8 mouse cellular contexts compared by ENCODE assay signal in the genomic region with DNA sequence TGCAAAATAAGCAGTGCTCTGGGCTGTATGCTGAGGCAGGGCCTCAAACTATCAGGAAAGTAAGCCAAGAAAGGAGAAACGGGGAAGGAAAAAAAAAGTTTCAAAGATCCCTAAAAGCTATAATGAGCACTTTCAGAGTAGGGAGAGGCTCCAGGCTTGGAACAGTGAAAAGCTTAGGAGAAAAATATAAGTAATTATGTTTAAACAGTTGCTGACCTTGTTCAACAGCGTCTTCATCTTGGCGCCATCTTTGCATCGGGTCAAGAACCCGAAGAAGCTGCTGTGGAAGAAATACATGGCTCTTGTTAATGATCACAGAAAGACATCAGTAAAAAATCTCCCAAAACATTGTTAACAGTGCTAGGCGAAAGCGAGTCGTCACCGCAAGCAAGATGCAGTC. TPM values are rescaled to one million over a fixed set of nuclear protein-coding genes. Genes with fewer than 3 reads are reported as not detected.
DNase-seq lines count a peak whose midpoint lies in the region; ATAC-seq and TF ChIP-seq lines count a peak whose summit lies in the region.

No protein-coding gene starts in this region.

- H3K27ac ChIP-seq in heart, adult 2 months: no peak overlapping the region
- peak overlapping the region; percentile 74; the same call in 1 of the 2 replicates for H3K27ac ChIP-seq in ES-E14 (ENCODE audit: insufficient read depth, low read depth, low read length, poor library complexity, severe bottlenecking)
- H3K27ac ChIP-seq in forebrain, embryonic 14.5 days (ENCODE audit: low read depth, low read length): no peak overlapping the region; the same call in 1 of the 2 replicates
- H3K27ac ChIP-seq in liver, embryonic 12.5 days: peak overlapping the region; percentile 65
- peak overlapping the region; percentile 69 for H3K27ac ChIP-seq in stomach, embryonic 16.5 days (ENCODE audit: low read length)

- H3K36me3 ChIP-seq in heart, adult 2 months (ENCODE audit: control insufficient read depth, insufficient read depth, low read length): no peaks in the 10 kb centered on the region
- H3K36me3 ChIP-seq in ES-E14 (ENCODE audit: control insufficient read depth, insufficient read depth, low read length, poor library complexity, severe bottlenecking): no peaks in the 10 kb centered on the region
- H3K36me3 ChIP-seq in forebrain, embryonic 14.5 days (ENCODE audit: control insufficient read depth, insufficient read depth, low read length): no peaks in the 10 kb centered on the region
- H3K36me3 ChIP-seq in liver, embryonic 12.5 days: no peaks in the 10 kb centered on the region
- H3K36me3 ChIP-seq in stomach, embryonic 16.5 days (ENCODE audit: control insufficient read depth, insufficient read depth, low read length): no peaks in the 10 kb centered on the region

- no peak for TF ChIP-seq CTCF in heart, adult 2 months (IDR thresholded peaks at IDR 0.05)

- in situ Hi-C loops in ES-E14 (cut with MboI; ENCODE audit: low sequenced_read_pairs in 2 of 2, unreplicated experiment in 2 of 2): no loop called here

- DNase-seq in heart, adult 2 months: no peak
- no peak for DNase-seq in heart, postnatal 14 days
- DNase-seq in ES-E14 (ENCODE audit: low read depth, low spot score): peak; percentile 15
- no peak for DNase-seq in forebrain, embryonic 14.5 days (ENCODE audit: low spot score)
- no peak for DNase-seq in cerebellum, postnatal 10 days
- no peak for DNase-seq in gastrocnemius, postnatal 36 days

- H3K4me1 ChIP-seq in heart, adult 2 months (ENCODE audit: control insufficient read depth, insufficient read depth, low read length): no peaks in the 10 kb centered on the region
- no peaks in the 10 kb centered on the region; a peak in 1 of 4 replicates for H3K4me1 ChIP-seq in ES-E14 (ENCODE audit: control insufficient read depth in 2 of 2, insufficient read depth in 2 of 2, low read length in 2 of 2, poor library complexity in 1 of 2)
- H3K4me1 ChIP-seq in forebrain, embryonic 14.5 days (ENCODE audit: control insufficient read depth, insufficient read depth, low read length): no peaks in the 10 kb centered on the region
- H3K4me1 ChIP-seq in liver, embryonic 12.5 days: no peaks in the 10 kb centered on the region
- H3K4me1 ChIP-seq in stomach, embryonic 16.5 days (ENCODE audit: control insufficient read depth, insufficient read depth, low read length): no peaks in the 10 kb centered on the region

- peak overlapping the region; percentile 44 for H3K4me2 ChIP-seq in forebrain, embryonic 14.5 days (ENCODE audit: low read length)
- peak overlapping the region; percentile 49 for H3K4me2 ChIP-seq in liver, embryonic 12.5 days
- peak overlapping the region; percentile 29; the same call in 1 of the 2 replicates for H3K4me2 ChIP-seq in stomach, embryonic 16.5 days (ENCODE audit: low read depth, low read length)

- no peak for TF ChIP-seq EP300 in heart, adult 2 months (IDR thresholded peaks at IDR 0.05; ENCODE audit: insufficient read depth, low read depth, low read length)

- no peak for TF ChIP-seq POLR2A in heart, adult 2 months (IDR thresholded peaks at IDR 0.05; ENCODE audit: insufficient read depth, low read depth, low read length)

- no peaks in the 10 kb centered on the region for H3K9me3 ChIP-seq in ES-E14 (ENCODE audit: control insufficient read depth, insufficient read depth, low read depth, low read length)
- no peaks in the 10 kb centered on the region for H3K9me3 ChIP-seq in forebrain, embryonic 14.5 days (replicated peaks; ENCODE audit: control insufficient read depth, low read length)
- no peaks in the 10 kb centered on the region for H3K9me3 ChIP-seq in liver, embryonic 12.5 days (replicated peaks)
- H3K9me3 ChIP-seq in stomach, embryonic 16.5 days (replicated peaks; ENCODE audit: control insufficient read depth, low read length): no peaks in the 10 kb centered on the region

- intact Hi-C loops in heart, adult 2 months (cut with DNase I): no loop called here
- intact Hi-C loops in heart, postnatal 14 days (cut with DNase I): no loop called here
- intact Hi-C loops in gastrocnemius, postnatal 36 days (cut with DNase I): no loop called here

- peak overlapping the region; percentile 77 for H3K9ac ChIP-seq in heart, adult 2 months (ENCODE audit: low read depth, low read length)
- peak overlapping the region; percentile 94 for H3K9ac ChIP-seq in ES-E14 (ENCODE audit: insufficient read depth, low read depth, low read length, poor library complexity, severe bottlenecking)
- H3K9ac ChIP-seq in forebrain, embryonic 14.5 days (ENCODE audit: low read length): peak overlapping the region; percentile 56
- H3K9ac ChIP-seq in liver, embryonic 12.5 days: peak overlapping the region; percentile 67
- H3K9ac ChIP-seq in stomach, embryonic 16.5 days (ENCODE audit: low read length): peak overlapping the region; percentile 60

- H3K27me3 ChIP-seq in heart, adult 2 months (ENCODE audit: control insufficient read depth, insufficient read depth, low read length): no peaks in the 10 kb centered on the region
- no peaks in the 10 kb centered on the region for H3K27me3 ChIP-seq in forebrain, embryonic 14.5 days (replicated peaks; ENCODE audit: control insufficient read depth, insufficient read depth, low read length)
- no peaks in the 10 kb centered on the region for H3K27me3 ChIP-seq in liver, embryonic 12.5 days (replicated peaks)
- H3K27me3 ChIP-seq in stomach, embryonic 16.5 days (ENCODE audit: control insufficient read depth, insufficient read depth, low read length): no peaks in the 10 kb centered on the region

- 0% methylated on average over 4 of the region's 9 CpGs for WGBS in heart, adult 2 months
- WGBS in forebrain, embryonic 14.5 days: 0% methylated on average over 2 of the region's 9 CpGs
- WGBS in liver, embryonic 12.5 days (ENCODE audit: insufficient replicate concordance): 0% methylated on average over 9 of the region's 9 CpGs
- WGBS in stomach, embryonic 16.5 days: 6% methylated on average over 6 of the region's 9 CpGs

- no peak overlapping the region for H3K4me3 ChIP-seq in heart, adult 2 months
- peak overlapping the region; percentile 77 to 89 for H3K4me3 ChIP-seq in ES-E14 (ENCODE audit: insufficient read depth in 1 of 2, low read depth in 1 of 2, low read length in 2 of 2, poor library complexity in 1 of 2, severe bottlenecking in 1 of 2)
- H3K4me3 ChIP-seq in forebrain, embryonic 14.5 days (ENCODE audit: low read depth, low read length): peak overlapping the region; percentile 36
- peak overlapping the region; percentile 60 for H3K4me3 ChIP-seq in liver, embryonic 12.5 days
- peak overlapping the region; percentile 48 for H3K4me3 ChIP-seq in stomach, embryonic 16.5 days (replicated peaks; ENCODE audit: low read length)

- H3K79me2 ChIP-seq in heart, adult 2 months (replicated peaks; ENCODE audit: control insufficient read depth, insufficient read depth, low read length): no peaks in the 10 kb centered on the region

- no peak; the same call in 1 of the 2 replicates for ATAC-seq in forebrain, embryonic 14.5 days
- ATAC-seq in liver, embryonic 12.5 days: no peak
- ATAC-seq in stomach, embryonic 16.5 days (ENCODE audit: insufficient read depth, low FRiP score): no peak

TF ChIP-seq in ES-E14, 5 proteins besides CTCF, POLR2A, EP300 and RAD21:
- no peak for TF ChIP-seq MAFK (IDR thresholded peaks at IDR 0.05; ENCODE audit: insufficient read depth, low read depth, low read length)
- no peak for TF ChIP-seq ZNF384 (IDR thresholded peaks at IDR 0.05; ENCODE audit: low read depth, low read length)
- no peak for TF ChIP-seq ZC3H11A (IDR thresholded peaks at IDR 0.05; ENCODE audit: borderline replicate concordance, low read depth, low read length)
- no peak for TF ChIP-seq HCFC1 (IDR thresholded peaks at IDR 0.05; ENCODE audit: borderline replicate concordance, insufficient read depth, low read length)
- no peak for TF ChIP-seq CHD2 (IDR thresholded peaks at IDR 0.05; ENCODE audit: low read depth, low read length)

RNA-seq across cellular contexts. Expression of a gene that starts 0.6 kb away (rescaled TPM):
- 10 to 100 TPM in 1 of 2 experiments, not detected in 1; 21.1 TPM for total RNA-seq in heart, adult 2 months (2021)
- polyA plus RNA-seq in heart, adult 2 months (2012; rRNA removed): 4.1 TPM in 1 of 2 replicates, not detected in the other
- total RNA-seq in heart, postnatal 14 days (2021): 10 to 100 TPM in 1 of 2 experiments, not detected in 1; 24.8 TPM
- 32.2 and 33.9 TPM in 2 replicates for total RNA-seq in ES-E14 (2012; rRNA removed)
- polyA plus RNA-seq in forebrain, embryonic 14.5 days (2014; fragmentation: Nextera tagmentation; extraction: Ambion mirVana): 15.4 and 17.6 TPM in 2 replicates
- 6.9 and 8.4 TPM in 2 replicates for polyA plus RNA-seq in liver, embryonic 12.5 days (2016; fragmentation: Nextera tagmentation; extraction: Ambion mirVana)
- polyA plus RNA-seq in stomach, embryonic 16.5 days (2015; fragmentation: Nextera tagmentation; extraction: Ambion mirVana): 5.1 and 13.0 TPM in 2 replicates
- total RNA-seq in gastrocnemius, postnatal 36 days (2021): 10 to 100 TPM in 1 of 2 experiments, not detected in 1; 12.5 TPM

RNA-seq across cellular contexts. Expression of a gene that starts 41.5 kb away (rescaled TPM):
- total RNA-seq in heart, adult 2 months (2021): 10 to 100 TPM in 1 of 2 experiments, not detected in 1; 67.3 TPM
- 6.5 TPM in 1 of 2 replicates, not detected in the other for polyA plus RNA-seq in heart, adult 2 months (2012; rRNA removed)
- total RNA-seq in heart, postnatal 14 days (2021): 10 to 100 TPM in 1 of 2 experiments, not detected in 1; 59.2 TPM
- total RNA-seq in ES-E14 (2012; rRNA removed): 26.9 and 48.7 TPM in 2 replicates
- polyA plus RNA-seq in forebrain, embryonic 14.5 days (2014; fragmentation: Nextera tagmentation; extraction: Ambion mirVana): 22.5 and 26.0 TPM in 2 replicates
- polyA plus RNA-seq in liver, embryonic 12.5 days (2016; fragmentation: Nextera tagmentation; extraction: Ambion mirVana): 12.2 and 15.4 TPM in 2 replicates
- polyA plus RNA-seq in stomach, embryonic 16.5 days (2015; fragmentation: Nextera tagmentation; extraction: Ambion mirVana): 12.3 and 29.5 TPM in 2 replicates
- total RNA-seq in gastrocnemius, postnatal 36 days (2021): 10 to 100 TPM in 1 of 2 experiments, not detected in 1; 50.7 TPM

Comparison
In these comparisons a context has a peak if more than half of its experiments do, and no peak if none do; other contexts are left out.
1. H3K27ac ChIP-seq: peak in ES-E14 (single experiment), liver, embryonic 12.5 days (single experiment) and stomach, embryonic 16.5 days (single experiment); none in heart, adult 2 months (single experiment) and forebrain, embryonic 14.5 days (single experiment).
2. Peak in every context shown above with its lines, with median percentiles within 50 percentile points of each other: H3K9ac ChIP-seq and H3K4me2 ChIP-seq.